Mouse (Mus musculus) cortical plate, adult 2 months (tissue): Measurements from ENCODE around the gene Aldh16a1.

ENCODE experiments used
- CTCF ChIP-seq: fragments of 200-500 bp; IDR thresholded peaks from 2 replicates; pipeline ENCODE4 v1.5.1; 2011; ENCODE audit warnings: mild to moderate bottlenecking, control low read depth, low read length; ENCODE audit not compliant: insufficient read depth; ENCODE audit errors: extremely low read depth
- POLR2A ChIP-seq: fragments of 200-500 bp; IDR thresholded peaks from 2 replicates; pipeline ENCODE4 v1.6.1; 2011; ENCODE audit warnings: mild to moderate bottlenecking, low read length, control low read depth; ENCODE audit not compliant: insufficient read depth; ENCODE audit errors: extremely low read depth

DNA sequence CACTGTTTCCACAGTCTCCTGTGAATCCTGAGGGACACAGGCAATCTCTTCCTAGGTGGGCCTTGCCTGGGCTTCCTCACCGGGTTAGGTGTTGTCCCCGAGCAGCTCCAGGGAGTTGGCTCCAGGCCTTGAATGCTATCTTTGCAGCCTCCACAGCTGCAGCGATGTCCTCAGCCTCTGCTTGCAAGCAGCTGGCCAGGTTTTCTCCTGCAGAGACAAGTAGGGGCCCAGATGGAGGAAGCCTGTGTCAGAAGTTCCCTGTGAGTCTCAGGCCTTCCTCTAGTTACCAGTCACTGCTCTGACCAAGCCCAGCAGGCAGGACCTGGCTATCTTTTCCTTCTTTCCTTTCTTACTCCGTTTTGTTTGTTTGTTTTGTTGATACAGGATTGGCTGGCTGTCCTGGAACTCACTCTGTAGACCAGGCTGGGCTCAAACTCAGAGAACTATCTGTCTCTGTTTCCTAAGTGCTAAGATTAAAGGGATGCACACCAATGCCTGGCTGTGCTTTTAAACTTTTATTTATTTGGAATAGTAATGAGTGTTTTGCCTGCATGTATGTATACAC is 5.8 kb downstream of the Aldh16a1 start:
- TF ChIP-seq CTCF (no peak), POLR2A (no peak)
